Mouse (Mus musculus): ENCODE measurements at regions not wholly inside any gene's neighbourhood (a gene's known extent, or its start where the extent isn't known, plus 50 kb on each side); places are given as distances from the start of the nearest gene placed in this dataset.

DNA sequence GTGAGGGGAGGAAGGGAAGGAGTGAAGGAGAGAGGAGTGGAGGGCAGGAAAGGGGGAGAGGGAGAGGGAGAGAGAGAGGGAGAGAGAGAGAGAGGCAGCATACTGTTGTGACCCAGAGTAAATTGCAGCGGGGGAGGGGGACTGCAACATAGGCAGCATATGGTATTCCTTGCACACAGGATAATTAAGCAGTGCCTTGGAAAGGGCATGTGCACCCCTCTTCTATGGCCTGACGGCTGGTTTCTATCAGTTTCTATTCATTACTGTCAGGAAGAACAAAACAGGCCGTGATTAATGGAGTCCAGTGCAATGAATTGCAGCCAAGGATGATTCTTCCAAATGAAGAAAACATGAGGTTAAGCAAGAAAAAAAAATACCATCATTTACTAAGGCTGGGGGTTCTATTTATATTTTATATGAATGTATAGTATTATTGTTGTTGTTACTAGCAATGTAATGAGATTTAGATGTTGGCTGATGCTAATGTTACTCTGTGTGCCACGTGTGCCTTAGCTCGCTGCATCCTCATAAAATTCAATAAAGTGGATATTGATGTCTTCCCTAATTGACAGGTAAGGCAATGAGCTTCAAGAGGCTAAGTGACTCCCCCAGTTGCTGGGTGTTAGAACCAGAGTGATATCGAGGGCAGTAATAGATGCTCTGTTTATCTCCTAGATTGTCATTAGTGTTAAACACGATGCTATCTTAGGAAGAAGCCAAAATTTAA, 181.3 kb downstream of the Gm19935 start:
- DNase-seq (ENCODE audit: low spot score), result no peak

DNA sequence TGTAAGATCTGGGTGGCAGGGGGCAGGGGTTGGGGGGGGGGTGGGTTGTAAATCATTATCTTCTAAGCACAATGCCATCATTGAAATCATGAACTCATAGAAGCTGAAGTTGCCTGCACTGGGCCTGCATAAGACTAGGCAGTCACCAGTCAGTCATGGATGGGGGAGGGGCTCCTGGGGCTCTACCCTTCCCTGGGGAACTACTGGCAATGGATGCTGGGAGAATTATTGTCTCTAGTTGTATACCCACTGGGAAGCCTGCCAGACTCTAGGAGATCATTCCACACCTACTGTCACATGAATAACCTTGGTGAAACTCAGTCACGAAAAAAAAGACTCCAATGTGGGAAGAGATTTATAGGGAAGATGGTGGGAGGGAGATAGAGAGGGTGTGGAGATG, 186.4 kb downstream of the Gm19935 start:
- DNase-seq (ENCODE audit: low spot score), result no peak

DNA sequence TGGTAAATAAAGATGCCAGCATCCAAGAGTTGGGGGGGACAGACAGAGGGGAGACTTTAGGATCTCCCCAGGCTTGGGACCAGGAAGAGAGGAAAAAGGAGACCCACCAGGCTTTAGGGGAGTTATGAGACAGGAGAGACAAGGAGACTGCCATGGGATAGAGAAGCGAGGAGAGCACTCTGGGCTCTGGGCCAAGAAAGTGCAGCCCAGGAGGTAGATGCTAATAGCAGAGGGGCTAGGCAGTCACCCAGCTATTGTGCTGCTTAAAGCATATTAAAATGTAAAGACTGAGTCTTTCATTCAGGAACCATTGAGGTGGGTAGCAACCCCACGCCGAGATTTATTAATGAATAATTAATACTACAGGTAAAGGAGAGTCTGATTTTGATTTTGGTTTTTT, 208.8 kb downstream of the Gm19935 start:
- no peak for DNase-seq (ENCODE audit: low spot score)

DNA sequence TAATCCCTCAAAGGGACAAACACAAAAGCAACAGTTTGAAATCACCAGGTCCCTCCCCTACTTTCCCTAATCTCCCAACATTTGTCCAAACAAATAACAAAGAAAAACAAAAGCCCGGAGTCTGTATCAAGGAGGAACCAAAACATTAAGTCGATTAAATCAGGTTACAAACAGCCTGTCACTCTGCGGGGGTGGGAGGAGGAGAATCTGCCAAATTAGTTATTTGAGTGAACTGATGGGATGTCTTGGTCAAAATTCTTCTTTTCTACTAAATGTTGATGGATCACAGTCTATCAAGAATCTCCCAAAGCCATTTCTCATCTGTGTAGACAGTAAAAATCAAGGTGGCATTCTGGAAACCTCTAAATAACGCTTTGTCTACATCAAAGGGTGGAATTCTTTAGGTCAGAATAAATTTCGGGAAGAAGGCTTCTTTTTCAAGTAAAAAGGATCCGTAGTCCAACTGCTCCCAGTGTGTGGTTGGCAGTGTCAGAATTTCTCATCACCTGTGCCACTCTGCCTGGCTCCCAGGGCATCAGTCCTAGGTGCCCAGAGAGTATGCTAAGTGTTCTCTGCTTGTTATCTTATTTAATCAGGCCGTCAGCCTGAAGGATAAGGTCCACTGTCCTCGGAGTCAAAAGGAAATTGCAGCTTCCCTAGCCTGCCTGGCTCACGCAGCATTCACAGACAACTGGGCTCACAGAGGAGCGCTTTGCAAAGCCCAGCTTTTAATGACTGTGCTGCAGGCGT, 216.1 kb downstream of the Gm19935 start:
- DNase-seq (ENCODE audit: low spot score), result no peak

DNA sequence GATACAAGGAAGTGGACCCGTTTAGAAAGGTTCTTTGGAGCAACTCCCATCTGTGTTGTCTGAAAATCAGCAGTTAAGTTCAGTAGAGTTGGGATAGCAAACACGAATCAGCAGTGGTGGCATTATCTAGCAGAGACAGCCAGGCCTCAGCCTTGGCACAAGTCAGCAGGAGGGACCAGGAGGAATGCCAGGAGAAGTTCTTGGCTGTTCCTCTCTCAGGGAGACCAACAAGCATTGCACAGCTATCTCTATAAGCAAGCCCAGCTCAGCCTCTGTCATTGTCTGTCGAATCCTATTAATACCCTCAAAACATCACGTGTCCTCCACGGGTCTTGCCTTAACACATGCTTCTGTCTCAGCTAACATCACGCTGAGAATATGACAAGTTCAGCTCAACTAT, 219.8 kb downstream of the Gm19935 start:
- DNase-seq (ENCODE audit: low spot score), result no peak

DNA sequence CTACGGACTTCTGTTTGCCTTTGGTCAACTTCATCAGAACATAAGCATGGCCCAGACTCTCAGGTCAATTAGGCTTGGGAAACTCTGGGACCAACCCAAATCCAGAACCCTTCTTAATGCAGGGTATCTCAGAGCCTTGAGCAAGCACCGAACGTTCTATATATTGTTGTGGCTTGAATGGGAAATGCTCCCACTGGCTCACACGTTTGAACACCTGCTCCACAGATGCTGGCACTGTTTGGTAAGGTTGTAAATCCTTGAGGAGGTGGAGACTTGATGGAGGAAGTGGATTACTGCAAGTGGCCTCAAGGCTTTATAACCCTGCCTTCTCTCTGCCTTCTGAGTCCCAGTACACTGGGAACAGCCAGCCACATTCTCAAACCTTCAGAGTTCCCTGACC, 231.3 kb upstream of the Tox3 start:
- DNase-seq (ENCODE audit: low spot score), result no peak

DNA sequence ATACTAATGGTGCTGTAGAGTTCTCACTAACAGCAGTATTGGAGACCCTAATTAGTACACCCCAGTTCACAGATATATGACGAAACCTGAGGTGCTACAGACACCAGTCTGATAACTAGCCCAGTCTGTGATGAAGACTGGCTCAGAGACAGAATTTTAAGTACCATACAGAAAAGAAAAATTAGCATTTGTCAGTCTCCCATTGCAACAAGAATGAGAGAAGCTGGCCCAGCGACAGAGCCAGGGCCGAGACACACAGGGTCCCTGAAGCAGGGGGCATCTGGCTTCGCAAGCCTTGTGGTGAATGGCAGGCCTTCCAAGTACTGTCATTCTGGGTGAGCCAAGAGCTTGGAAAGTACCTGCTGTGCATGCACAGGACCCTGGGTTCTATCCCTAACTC, 228.8 kb upstream of the Tox3 start:
- DNase-seq (ENCODE audit: low spot score), result no peak

DNA sequence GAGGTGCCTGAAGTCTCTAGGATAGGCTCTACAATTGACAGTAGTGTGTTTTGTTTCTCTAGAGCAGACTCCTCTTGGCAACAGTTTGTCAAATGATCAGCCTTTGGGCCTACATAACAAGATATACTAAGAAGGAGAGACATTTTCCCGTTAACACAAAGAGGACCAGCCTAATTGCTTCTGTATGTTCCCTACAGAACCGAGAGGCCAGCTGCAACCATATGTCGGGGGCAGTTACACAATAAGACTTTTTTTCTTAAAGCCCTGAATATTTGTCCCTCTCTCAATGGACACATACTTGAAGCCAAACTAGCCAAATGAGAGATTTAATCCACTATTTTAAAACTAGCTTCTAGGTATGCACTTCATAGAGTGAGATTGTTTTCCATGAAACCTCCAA, 226.5 kb upstream of the Tox3 start:
- DNase-seq (ENCODE audit: low spot score), result no peak

DNA sequence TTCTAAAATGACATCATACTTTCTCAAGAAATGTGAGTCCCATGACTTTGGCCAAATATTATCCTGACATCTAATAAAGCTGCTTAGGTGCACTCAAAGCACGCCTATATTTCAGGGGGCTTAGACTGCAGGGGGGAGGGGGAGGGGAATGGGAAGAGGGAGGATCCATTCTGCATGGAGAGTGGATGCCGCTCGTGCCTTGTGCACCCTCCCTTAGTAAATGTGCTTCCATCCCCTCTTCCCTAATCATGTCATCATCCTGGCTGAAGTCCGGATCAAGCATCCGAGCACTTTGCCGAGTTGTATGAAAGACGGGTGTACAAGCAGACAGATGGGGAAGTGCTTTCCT, 207.9 kb upstream of the Tox3 start:
- no peak for DNase-seq (ENCODE audit: low spot score)

DNA sequence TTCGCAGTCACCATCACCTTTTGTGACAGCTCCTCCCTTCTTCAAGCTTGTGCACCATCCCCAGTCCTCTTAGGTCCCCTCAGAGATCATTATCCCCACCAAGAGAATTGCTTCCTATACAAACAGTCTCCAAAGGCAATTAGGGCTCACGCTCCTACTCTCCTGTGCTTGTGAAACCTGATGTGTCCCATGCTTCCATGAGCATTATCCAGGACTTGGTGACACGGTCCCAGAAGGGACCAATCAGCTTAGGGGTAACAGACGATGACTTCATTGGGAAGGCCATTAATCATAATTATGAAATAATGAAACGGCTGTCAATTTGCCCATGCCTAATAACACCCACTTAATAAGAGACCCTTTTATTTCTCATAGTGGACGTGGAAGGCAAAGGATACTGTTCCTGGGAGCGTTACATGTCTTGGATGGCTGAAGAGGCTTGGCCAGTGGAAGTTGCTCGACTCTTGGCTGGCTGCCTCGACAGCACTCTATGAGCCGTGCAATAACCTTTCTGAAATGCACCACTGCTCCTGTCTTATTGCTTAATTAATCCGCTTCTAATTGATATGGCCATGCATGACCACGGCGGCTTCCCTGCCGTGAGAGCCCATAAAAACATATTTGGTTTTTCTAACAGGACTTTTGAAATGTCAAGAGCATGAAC, 207.4 kb upstream of the Tox3 start:
- peak; percentile 6 for DNase-seq (ENCODE audit: low spot score)

DNA sequence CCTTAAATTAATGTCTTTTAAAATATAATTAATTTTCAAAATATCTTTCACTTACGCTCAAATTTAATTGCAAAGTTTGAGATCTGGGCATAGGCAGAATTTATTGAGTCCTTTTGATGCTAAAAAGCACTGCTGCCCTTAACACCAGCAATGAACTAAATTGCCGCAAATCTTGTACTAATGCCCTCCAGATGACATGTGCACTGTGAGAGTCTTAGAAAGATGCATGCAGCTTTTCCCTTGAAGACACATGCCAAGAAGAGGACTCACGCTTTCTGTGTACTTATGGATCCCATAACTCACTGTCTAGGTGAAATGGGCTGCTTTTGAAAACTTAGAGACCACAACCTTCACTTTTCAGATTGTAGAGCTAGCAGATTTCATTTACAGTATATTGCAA, 199.1 kb upstream of the Tox3 start:
- no peak for DNase-seq (ENCODE audit: low spot score)

DNA sequence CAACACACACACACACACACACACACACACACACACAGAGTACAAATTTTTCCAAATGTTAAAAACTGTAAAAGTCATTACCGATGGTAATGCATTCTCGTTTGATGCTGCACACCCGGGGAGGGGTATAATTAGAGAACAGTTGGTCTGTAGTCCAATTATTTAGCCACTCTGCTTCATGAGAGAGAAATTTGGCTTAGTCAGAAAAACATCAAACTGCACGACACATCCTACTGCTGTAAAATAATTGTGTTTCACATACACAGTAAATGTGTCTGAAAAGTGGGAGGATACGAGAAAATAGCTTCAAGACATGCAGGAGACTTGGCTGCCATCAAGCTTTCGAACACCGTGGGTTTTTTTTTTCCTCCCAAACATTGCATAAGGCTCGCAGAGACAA, 194.5 kb upstream of the Tox3 start:
- no peak for DNase-seq (ENCODE audit: low spot score)

DNA sequence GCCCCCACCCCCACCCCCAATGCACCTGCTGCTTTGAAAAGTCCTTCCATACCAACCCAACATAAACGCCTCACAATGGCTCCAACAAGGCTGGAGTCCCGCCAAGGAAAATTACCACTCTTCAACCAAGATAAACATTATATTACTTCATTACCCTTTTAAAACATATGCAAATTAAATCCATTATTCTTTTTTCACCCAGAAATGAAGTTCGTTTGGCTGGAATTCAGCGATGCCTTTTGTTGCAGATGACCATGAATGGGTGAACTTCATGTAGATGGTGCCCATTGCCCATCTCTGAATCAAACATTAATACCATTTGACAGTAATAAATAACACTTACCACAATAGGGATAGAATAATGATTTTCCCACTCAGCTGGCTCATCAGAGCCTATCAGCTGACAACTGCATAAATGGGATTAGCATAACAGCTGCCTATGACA, 188.1 kb upstream of the Tox3 start:
- no peak for DNase-seq (ENCODE audit: low spot score)

DNA sequence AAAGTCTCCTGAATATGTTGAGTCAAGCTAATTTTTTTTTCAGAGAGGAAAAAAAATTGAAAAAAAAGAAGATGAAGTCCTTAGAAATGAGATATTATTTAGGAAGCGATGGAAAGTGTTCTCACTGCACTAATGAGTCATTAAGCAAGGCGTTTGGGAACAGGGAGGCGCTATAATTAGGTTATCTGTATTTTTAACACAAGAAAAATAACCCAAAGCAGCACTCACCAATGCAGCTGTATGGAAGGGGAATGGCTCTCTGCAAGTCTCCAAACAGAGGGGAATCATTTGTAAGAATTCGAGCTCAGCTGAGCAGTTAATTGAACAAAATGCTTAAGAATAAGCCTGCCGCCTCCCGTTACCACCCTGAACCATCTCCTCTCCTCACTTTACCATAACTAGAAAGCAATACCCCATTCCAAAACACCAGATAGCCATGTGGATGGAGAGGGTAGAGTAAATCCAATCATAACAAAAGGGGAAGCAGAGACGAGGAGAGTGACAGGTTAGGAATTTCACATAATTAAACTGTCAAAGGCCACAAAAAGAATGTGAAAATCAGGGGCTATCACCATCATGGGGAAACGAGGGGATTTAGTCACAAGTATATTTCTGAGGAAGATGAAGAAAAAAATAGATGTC, 187.5 kb upstream of the Tox3 start:
- no peak for DNase-seq (ENCODE audit: low spot score)

DNA sequence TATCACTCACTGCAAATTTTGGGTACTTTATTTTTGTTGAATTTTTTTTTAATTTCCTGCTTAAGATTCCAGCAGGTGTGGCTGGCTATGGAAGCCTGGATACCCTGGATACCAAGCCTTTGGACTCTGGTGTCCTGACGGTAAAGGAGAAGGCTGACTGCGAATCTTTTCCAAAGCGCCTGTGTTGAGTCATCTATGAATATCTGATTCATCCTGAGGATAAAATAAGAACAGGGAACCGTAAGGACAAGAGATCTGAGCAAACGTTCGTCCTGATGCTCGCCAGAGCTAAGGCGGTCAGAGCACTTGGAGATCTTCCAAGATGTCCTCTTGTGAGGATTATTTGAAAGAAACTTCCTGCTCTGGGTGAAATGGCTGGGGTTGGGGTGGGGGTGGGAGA, 173.2 kb upstream of the Tox3 start:
- DNase-seq (ENCODE audit: low spot score), result no peak

DNA sequence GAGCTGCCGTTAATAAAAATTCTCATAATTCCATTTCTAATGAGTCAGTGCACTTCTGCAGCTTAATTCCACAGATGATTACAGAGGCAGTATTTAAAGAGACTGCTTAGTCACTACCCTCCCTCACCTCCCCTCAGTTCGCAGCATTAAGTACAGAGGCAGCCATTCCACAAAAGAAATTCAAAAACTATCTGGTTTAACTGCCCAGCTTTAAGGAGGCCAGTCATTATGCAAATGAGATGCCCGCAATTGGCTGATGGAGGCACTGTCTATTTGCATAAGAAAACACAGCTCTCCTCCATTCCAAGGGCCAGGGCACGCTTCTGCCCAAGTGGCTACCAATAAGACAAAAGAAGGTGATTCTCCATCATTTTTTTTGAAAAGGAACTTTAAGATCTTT, 172.0 kb upstream of the Tox3 start:
- no peak for DNase-seq (ENCODE audit: low spot score)

DNA sequence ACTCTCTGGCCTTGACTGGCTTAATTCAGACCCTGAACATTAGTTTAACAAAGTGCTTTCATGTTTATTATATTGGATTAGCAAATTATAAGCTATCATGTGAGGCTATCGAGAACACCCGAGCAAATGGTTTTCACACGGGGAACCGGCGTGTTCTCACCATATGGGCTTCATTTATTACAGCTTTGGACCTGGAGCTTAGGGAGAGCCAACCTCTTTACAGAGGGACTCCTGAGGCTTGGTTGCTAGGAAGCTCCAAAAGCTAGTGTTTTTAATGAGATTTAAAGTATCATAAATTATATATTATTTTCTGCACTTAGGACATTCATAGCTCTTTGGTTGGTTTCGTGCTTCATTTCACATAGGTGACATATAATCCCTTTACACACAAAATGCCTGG, 171.4 kb upstream of the Tox3 start:
- no peak for DNase-seq (ENCODE audit: low spot score)

DNA sequence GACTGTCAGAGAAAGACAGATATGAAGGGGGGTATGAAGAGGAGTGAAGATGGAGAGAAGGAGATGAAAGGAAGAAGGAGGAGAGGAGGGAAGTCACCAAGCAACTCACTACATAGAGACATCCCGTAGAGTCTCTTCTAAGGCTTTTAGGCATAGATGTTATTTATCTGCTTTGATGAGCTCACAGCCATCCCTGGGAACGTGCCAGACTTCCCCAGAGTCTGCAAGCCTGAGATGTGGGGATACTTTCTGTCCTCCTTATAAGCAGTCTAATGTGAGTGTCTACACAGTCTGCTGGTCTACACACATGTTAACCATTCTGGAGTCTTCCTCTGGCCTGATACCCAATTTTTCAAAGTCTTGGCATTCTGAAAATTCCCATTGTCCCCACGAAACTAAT, 166.0 kb upstream of the Tox3 start:
- no peak for DNase-seq (ENCODE audit: low spot score)

DNA sequence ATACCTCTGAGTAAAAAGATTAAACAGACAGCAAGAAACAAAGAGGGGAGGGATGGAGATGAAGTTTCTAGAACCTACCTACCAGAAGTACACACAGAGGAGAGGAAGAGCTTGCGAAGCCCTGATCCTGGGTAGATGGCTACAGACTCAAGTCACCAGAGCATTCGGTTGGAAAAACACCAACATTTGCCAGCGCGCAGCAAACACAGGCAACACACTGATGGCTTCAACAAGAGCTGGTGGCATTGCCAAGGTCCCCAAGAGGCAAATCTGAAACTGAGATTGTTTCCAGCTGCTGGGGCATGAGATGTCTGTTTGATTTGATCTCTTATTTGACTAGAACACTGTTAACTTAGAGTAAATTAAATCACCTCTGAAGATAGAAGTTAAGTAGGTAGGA, 165.5 kb upstream of the Tox3 start:
- no peak for DNase-seq (ENCODE audit: low spot score)

DNA sequence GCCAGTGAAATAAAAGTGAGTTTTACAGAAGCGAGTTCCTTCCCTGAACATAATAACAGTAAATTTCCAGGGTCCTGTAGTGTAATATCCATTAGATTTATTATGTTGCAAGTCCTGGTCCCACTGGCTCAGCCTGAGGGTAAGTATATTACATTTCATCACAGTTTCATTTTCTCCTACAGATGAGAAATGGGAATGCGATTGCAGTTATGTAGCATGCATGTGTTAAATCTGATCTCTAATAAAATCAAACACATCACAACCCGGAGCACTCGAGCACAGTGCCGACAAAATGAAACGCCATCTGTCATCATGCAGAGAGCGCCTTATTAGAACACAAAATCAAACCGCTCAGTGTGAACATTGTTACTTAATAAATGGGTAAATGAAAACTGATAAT, 165.0 kb upstream of the Tox3 start:
- DNase-seq (ENCODE audit: low spot score), result no peak

DNA sequence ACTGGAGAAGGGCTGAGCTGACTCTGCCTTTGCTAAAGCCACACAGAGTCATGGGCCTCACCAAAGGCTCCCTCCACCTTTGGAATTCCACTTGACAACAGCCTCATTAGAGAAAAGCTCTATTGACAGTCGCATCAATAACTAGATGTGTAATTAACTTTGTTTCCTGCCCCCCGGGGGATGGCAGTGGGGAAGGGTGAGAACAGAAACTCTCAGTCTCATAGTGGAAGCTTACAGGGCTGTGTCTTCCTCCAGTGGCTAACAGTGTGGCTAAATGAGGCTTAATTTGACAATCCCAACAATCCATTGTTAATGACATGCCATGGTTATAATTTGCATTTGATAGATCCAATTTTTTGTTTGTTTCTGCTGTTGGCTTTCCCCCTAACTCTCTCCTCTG, 164.5 kb upstream of the Tox3 start:
- no peak for DNase-seq (ENCODE audit: low spot score)

DNA sequence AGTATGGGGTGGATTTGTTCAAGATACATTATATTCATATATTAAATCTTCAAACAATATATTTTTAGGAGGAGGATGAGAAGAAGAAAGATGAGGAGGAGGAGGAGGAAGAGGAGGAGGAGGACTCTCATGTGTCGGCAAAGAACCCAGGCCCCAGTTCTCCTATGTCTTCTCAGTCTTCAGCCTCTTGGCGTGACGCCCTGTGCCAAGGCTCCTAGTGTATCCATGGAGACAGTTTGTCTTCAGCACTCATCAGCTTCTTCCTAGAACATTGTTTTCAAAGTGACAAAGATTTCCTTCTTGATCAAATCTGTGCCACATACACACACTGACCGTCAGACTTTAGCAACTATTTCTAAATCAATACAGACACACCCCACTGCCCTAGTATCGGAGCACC, 156.4 kb upstream of the Tox3 start:
- DNase-seq (ENCODE audit: low spot score), result no peak

DNA sequence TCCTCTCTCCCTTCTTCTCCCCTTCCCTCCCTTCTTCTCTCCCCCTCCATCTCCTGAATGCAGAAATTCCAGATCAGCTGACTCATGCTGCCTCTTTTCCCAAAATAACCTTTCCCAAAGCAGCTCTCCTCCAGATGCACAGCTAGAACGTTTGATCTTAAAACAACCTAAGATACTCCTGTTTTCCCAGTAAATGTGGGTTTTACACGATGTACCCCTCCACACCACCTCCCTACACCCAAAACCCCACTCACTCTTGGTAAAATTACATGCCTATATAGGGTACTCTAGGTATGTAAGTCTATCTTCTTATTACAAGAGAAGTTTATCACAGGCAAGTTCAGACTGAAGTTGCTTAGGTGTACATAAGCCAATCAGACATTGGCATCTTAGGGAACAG, 155.2 kb upstream of the Tox3 start:
- no peak for DNase-seq (ENCODE audit: low spot score)
